Mouse (Mus musculus) heart, adult 8-10 months (tissue): ENCODE results near the gene Hes6. TPM values are rescaled to one million over a fixed set of nuclear protein-coding genes. Genes with fewer than 3 reads are reported as not detected.

Source experiments
- DNase-seq: peaks from one replicate; pipeline ENCODE4 v3.0.0; 2022; ENCODE audit warnings: low spot score
- total RNA-seq, 4 experiments: library from RNA; stranded (reverse); gene quantifications; 2 replicates each; pipeline ENCODE4 v1.2.4; 2022

Gene Hes6
- total RNA-seq, 4 experiments from 2014 or later: 18.6 to 20.4 (median 20.0) TPM

- no peak for DNase-seq
Observed at GRCm38 (mm10) chr1:91442350-91442990, 28.6 kb upstream of the Hes6 start.

- no peak for DNase-seq
Observed at GRCm38 (mm10) chr1:91441855-91442254, 28.0 kb upstream of the Hes6 start.

- no peak for DNase-seq
Observed at GRCm38 (mm10) chr1:91439776-91440175, 25.9 kb upstream of the Hes6 start.

GRCm38 (mm10) chr1:91437573-91437972 lies 23.7 kb upstream of the Hes6 start:
- no peak for DNase-seq

- no peak for DNase-seq
Observed at GRCm38 (mm10) chr1:91437083-91437400, 23.2 kb upstream of the Hes6 start.

GRCm38 (mm10) chr1:91436380-91437082 lies 22.7 kb upstream of the Hes6 start:
- DNase-seq: peak; percentile 97

GRCm38 (mm10) chr1:91435606-91436130 lies 21.8 kb upstream of the Hes6 start:
- DNase-seq: no peak

GRCm38 (mm10) chr1:91434905-91435304 lies 21.1 kb upstream of the Hes6 start:
- no peak for DNase-seq

- no peak for DNase-seq
Observed at GRCm38 (mm10) chr1:91430761-91431160, 16.9 kb upstream of the Hes6 start.

- no peak for DNase-seq
Observed at GRCm38 (mm10) chr1:91429212-91429611, 15.4 kb upstream of the Hes6 start.

- DNase-seq: peak; percentile 86
Observed at GRCm38 (mm10) chr1:91428614-91429013, 14.8 kb upstream of the Hes6 start.

GRCm38 (mm10) chr1:91426397-91426796 lies 12.6 kb upstream of the Hes6 start:
- no peak for DNase-seq

GRCm38 (mm10) chr1:91420601-91421065 lies 6.8 kb upstream of the Hes6 start:
- no peak for DNase-seq

- DNase-seq: no peak
Observed at GRCm38 (mm10) chr1:91419862-91420600, 6.2 kb upstream of the Hes6 start.

- DNase-seq: no peak
Observed at GRCm38 (mm10) chr1:91417991-91418390, 4.2 kb upstream of the Hes6 start.

GRCm38 (mm10) chr1:91415311-91415710 lies 1.5 kb upstream of the Hes6 start:
- DNase-seq: no peak

GRCm38 (mm10) chr1:91414903-91415302 lies 1.1 kb upstream of the Hes6 start:
- no peak for DNase-seq

GRCm38 (mm10) chr1:91413536-91413897 lies 321 bp downstream of the Hes6 start:
- no peak for DNase-seq

GRCm38 (mm10) chr1:91413030-91413506 lies 770 bp downstream of the Hes6 start:
- DNase-seq: peak; percentile 95

GRCm38 (mm10) chr1:91412286-91413029 lies 1.4 kb downstream of the Hes6 start:
- no peak for DNase-seq

GRCm38 (mm10) chr1:91411631-91412285 lies 2.1 kb downstream of the Hes6 start:
- no peak for DNase-seq
